Mouse (Mus musculus) embryo, embryonic 10 days (tissue): ENCODE data around the gene Tgfb2.

Experiments
- DNase-seq: peaks from one replicate; pipeline ENCODE4 v3.0.0-alpha.2; 2015; ENCODE audit warnings: low spot score

Gene Tgfb2

GRCm38 (mm10) chr1:186702391-186703255, 3.2 kb downstream of the Tgfb2 start:
- DNase-seq: peak; percentile 58

DNA sequence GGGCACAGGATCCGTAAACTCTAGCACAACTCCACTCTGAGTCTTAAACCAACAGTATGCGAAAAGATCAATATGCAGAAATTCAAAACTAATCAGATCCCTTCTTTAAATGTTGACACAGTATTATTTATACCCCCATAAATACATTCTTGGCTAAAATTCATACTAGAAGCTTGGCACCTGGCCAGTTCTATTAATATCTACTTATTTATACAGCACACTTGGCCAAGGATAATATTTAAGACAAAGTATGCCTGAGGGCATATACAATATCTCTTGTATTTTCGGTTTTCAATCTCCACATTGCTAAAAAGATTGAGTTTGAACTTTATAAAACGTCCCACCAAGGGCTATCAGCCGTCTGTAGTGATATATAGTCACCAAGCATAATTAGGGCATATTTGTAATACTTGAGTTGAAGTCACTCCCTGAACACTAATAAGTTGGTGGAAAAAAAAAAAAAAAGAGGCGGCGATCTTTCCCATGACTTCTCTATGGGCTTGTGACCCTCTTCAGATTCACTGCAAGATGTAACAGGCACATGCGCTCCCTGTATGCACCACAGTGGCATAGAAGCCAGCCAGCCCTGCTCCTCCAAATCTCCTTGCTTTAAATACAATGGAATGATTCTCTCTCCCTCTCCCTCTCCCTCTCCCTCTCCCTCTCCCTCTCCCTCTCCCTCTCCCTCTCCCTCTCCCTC, 4.4 kb downstream of the Tgfb2 start:
- DNase-seq: no peak

DNA sequence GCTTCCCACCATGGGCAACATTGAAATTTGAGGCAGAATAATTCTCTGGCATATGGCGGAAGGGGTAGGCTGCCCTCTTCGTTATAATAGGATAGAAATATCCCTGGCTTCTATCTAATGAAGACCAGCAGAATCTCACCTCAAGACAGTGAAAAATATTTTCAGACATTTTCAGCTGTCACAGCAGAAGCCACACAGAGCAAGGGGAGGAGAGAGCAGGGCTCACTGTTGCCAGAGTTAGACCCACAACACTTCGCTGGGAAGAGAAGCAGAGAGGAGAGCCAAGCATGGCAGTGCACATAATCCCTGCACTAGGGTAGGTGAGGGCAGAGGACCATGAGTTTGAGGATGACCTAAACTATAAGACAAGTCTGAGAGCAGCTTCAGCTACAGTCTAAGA, 5.3 kb downstream of the Tgfb2 start:
- no peak for DNase-seq

GRCm38 (mm10) chr1:186698583-186699338, 7.0 kb downstream of the Tgfb2 start:
- no peak for DNase-seq

DNA sequence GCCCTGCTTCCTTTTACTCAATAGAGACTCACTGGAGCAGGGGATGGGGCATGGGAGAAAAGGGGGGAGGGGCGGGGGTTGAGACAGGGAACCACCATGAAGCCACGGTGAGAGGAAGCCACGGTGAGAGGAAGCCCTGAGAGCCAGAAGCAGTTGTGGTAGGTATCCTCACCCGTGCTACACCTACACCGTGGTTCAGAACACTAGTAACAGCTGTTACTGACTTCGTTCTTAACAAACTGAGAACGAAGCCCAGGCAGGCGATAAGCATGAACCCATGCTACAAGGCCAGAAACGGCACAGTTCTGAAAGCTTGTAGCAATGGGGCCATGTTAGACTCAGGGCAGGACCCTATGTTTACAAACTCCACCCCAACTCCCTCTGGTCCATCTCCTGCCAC, 9.6 kb downstream of the Tgfb2 start:
- DNase-seq: no peak

DNA sequence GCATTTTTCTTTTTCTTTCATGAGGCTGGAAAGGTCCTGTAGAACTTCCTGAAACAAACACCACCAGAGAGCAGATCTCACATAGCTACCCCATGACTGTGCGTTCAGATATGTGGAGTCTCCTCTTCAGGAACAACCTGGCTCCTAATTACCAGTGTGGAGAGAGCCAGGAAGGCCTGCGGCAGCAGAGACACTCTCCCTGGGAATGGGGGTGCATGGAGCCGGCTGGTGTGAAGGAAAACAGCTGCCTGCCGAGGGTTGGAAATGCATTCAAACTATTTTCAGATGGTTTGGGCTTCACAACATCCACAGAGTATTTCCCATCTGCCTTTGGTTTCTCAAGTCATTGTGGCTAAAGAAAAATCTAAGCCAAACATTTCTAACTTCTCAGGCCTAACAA, 10.4 kb downstream of the Tgfb2 start:
- DNase-seq: no peak

- DNase-seq: no peak
Observed at GRCm38 (mm10) chr1:186692370-186692769, 13.4 kb downstream of the Tgfb2 start.

GRCm38 (mm10) chr1:186691708-186692107, 14.1 kb downstream of the Tgfb2 start:
- no peak for DNase-seq

DNA sequence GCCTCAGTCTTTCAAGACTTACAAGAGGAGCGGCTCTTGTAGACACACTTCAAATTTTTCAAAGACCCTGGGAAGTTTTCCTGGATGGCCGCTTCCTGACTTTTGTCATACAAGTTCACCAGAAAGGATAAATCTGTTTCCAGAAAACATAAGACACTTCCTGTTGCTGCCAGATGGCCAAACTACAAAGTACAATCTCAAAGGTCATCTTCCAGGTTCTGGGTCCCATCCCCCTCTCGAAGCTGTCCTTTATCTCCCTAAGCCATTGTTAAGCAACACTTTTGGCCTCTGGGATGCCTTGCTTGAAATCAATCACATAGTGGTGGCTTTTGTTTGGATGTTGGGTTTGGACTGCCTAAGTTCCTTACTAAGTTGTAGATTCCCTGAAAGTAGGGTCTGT, 21.7 kb downstream of the Tgfb2 start:
- no peak for DNase-seq

DNA sequence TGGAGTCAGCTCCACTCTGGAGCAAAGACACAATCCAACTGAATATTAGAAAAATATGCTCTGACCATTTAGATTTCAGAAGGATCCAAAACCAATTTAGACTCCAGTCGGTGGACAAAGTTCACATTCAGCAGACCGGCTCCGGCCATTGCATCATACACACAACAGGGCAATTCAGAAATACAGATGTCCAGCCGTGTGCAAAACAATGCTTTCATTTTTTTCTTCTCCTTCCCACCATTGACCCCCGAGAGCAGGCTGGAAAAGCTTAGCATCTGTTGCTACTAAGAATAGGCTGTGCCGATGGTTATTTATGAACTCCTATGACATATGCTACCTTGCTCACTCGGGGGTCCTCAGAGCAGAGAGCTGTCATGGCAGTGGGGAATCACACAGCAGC, 23.2 kb downstream of the Tgfb2 start:
- peak; percentile 35 for DNase-seq

GRCm38 (mm10) chr1:186677614-186678013, 28.2 kb downstream of the Tgfb2 start:
- no peak for DNase-seq

GRCm38 (mm10) chr1:186676199-186676598, 29.6 kb downstream of the Tgfb2 start:
- DNase-seq: no peak

DNA sequence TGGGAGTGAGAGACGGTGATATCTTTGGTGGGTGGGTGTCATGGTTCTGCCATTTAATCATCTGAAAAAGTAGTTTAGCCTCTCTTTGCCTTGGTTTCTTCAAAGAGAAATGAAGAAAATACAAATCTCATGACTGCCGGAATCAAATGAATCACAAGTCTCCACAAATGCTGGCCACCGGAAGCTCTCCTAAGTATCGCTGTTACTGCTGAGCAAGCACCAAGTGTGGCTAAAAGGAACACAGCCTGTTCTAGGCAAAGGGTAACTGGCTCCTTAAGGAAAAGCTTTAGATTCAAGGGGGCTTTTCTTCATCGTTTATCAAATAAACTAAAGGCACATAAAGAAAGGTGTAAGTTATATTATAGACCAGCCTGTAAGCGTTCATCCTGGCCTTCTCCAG, 30.5 kb downstream of the Tgfb2 start:
- no peak for DNase-seq

- DNase-seq: no peak
Observed at GRCm38 (mm10) chr1:186674621-186675020, 31.2 kb downstream of the Tgfb2 start.

DNA sequence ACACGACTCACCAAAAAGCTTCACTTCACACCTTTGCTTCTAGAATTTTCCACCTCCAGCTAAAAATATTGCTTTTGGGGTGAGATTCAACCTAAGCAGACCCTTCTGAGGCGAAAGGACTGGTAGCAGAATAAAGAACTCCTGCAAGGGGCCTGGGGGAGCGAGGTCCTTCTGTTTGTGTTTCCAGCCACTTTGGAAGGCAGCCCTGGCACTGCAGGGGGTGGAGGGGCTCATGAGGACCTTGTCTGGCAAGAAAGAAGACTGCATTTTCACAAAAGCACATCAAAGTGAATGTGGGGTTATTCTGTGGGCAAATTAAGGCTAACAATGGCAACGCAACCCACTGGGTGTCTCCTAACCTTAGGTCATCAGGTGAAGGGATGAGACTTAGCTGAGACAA, 32.6 kb downstream of the Tgfb2 start:
- no peak for DNase-seq

DNA sequence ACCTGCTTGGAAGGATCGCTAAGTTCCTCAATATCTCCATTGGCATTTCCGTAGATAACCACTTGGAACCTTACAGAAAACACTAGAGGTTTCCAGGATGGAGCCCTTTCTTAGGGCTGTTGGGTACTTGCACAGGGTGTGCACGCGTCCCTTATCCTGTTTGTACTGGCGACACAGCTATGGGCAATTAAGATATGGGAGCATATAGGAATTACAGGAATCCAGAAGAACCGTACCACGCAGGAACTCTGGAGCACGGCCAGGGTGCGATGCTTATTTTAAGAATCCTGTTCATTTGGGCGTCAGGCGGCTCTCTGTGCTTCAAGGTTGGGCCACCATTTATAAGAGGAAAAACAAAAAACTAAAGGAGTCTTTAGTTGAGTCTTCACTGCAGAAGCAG, 42.4 kb downstream of the Tgfb2 start:
- DNase-seq: no peak

DNA sequence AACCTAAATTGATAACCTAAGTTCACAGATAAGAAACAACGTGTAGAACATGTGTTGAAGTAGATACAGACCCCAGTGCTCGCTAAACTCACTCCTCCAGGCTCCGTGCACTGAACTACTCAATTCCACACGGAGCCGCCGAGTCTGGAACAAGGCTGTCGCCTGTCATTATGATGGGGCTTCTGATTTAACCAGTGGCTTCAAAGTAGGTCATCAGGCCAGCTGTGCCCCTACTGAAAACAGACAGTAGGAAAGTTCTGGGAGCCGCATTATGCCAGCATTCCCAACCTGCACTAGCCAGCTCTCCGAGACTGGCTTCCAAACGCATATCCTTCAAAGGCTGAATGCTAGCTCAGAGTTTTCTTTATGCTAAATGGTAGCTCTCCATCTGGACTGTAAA, 42.8 kb downstream of the Tgfb2 start:
- DNase-seq: no peak

DNA sequence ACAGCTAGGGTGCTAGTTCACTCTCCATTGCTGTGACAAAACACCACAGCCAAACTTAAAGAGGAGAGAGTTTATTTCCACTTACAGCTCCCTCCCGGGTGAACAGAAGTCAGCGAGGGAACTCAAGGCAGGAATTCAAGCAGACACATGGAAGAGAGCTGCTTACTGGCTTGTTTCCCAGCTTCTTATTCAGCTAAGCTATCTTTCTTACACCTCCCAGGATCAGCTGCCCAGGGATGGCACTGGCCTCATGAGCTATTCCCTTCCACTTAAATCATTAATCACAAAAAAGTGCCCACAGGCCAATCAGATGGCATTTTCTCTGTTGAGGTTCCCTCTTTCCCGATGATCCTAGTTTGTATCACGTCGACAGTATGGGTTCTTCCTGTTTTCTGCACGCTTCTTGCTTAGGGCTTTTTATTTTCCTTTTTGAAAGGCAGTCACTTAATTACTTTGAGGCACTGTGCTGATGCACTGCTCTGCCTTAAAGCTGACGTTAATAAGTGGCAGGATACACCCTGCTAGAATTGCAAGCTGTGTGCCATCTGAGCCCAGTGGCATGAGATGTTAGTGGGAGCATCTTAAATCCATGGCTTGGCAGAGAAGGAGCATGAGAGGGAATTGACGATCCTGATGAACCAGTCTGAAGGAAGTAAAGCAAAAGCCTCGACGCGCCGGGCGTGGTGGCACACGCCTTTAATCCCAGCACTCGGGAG, 44.4 kb downstream of the Tgfb2 start:
- no peak for DNase-seq

DNA sequence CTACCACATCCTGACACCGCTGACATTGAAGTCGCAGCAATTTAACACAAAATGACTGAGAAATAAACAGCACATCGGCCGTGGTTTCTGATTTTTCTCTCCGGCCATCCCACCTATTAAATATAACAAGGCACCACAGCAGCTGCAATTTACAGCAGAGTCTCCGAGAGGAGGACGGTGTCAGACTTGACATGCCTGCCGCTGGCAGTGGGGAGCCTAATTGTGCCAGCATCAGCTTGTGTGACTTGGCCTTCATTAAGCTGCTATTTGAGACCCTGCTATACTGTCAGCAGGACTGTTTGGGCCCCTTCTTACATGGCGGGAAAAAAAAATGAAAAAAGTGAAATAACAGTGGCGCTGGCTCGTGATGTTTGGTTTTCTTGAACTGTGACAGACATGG, 47.0 kb downstream of the Tgfb2 start:
- DNase-seq: no peak

- DNase-seq: no peak
Observed at GRCm38 (mm10) chr1:186657559-186658219, 48.1 kb downstream of the Tgfb2 start.

GRCm38 (mm10) chr1:186656732-186657329, 49.0 kb downstream of the Tgfb2 start:
- DNase-seq: no peak
